In the genomic region with DNA sequence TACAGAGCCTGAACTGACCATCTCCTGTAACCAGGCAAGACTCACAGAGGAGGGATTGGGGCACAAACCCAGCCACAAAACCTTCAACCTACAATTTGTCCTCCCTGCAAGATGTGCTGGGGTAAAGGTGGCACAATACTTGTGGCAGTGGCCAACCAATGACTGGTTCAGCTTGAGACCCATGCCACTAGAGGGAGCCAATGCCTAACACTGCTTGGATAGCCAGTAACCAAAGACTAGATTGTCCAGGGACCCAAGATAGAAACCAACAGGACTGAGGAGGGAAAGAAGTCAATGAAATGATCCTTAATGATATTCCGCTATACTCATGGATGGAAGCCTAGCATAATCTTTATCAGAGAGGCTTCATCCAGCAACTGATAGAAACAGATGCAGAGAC, we compare ENCODE assay signal across 8 mouse cellular contexts. TPM values are rescaled to one million over a fixed set of nuclear protein-coding genes. Genes with fewer than 3 reads are reported as not detected.
A peak's percentile ranks its signal among the peaks of the same experiment; 100 is the strongest.
DNase-seq lines count a peak whose midpoint lies in the region; ATAC-seq and TF ChIP-seq lines count a peak whose summit lies in the region.

No protein-coding gene starts in this region.

- 70% methylated on average over 1 of the region's 1 CpGs for WGBS in kidney, adult 2 months
- WGBS in limb, embryonic 10.5 days, result 83% methylated on average over 1 of the region's 1 CpGs

- TF ChIP-seq POLR2A in kidney, adult 2 months (IDR thresholded peaks at IDR 0.05; ENCODE audit: low read depth, low read length), result no peak

- no peaks in the 10 kb centered on the region for H3K36me3 ChIP-seq in kidney, adult 2 months (ENCODE audit: control insufficient read depth, insufficient read depth, low read length)
- H3K36me3 ChIP-seq in limb, embryonic 10.5 days, result no peaks in the 10 kb centered on the region
- no peaks in the 10 kb centered on the region for H3K36me3 ChIP-seq in splenic B cell, adult 2 months (ENCODE audit: control insufficient read depth, insufficient read depth, low read length, poor library complexity, severe bottlenecking)

- H3K27me3 ChIP-seq in kidney, adult 2 months (replicated peaks; ENCODE audit: control insufficient read depth, insufficient read depth, low read length), result no peaks in the 10 kb centered on the region
- H3K27me3 ChIP-seq in limb, embryonic 10.5 days (ENCODE audit: low read depth, poor library complexity, severe bottlenecking), result no peaks in the 10 kb centered on the region
- H3K27me3 ChIP-seq in splenic B cell, adult 2 months (ENCODE audit: control insufficient read depth, insufficient read depth, low read length, poor library complexity, severe bottlenecking), result no peaks in the 10 kb centered on the region; the same call in 1 of the 2 replicates

- no peaks in the 10 kb centered on the region for H3K9me3 ChIP-seq in limb, embryonic 10.5 days (replicated peaks)

- no peaks in the 10 kb centered on the region; the same call in 1 of the 2 replicates for H3K4me1 ChIP-seq in kidney, adult 2 months (ENCODE audit: control insufficient read depth, insufficient read depth, low read length)
- H3K4me1 ChIP-seq in limb, embryonic 10.5 days, result no peaks in the 10 kb centered on the region

- no peak overlapping the region for H3K27ac ChIP-seq in kidney, adult 2 months (ENCODE audit: insufficient read depth, low read depth, low read length)
- H3K27ac ChIP-seq in limb, embryonic 10.5 days, result no peak overlapping the region

- ATAC-seq in monocyte, adult 5-6 weeks (replicated peaks; ENCODE audit: insufficient number of reproducible peaks, low FRiP score, low TSS enrichment, poor library complexity, severe bottlenecking), result peak; percentile 73

- H3K4me3 ChIP-seq in kidney, adult 2 months (ENCODE audit: insufficient read depth, low read depth, low read length), result no peak overlapping the region
- H3K4me3 ChIP-seq in limb, embryonic 10.5 days, result no peak overlapping the region

- peak; percentile 77 for DNase-seq in urinary bladder, postnatal 14 days (ENCODE audit: low spot score)
- DNase-seq in urinary bladder, postnatal 10 days (ENCODE audit: low spot score), result no peak
- peak; percentile 50 for DNase-seq in cerebellum, adult 9-11 months
- peak; percentile 17 to 56 for DNase-seq in frontal cortex, postnatal 14 days (ENCODE audit: low spot score in 2 of 2)
- DNase-seq in kidney, adult 2 months, result peak; percentile 84
- peak; percentile 66 for DNase-seq in limb, embryonic 10.5 days (ENCODE audit: low spot score)
- DNase-seq in splenic B cell, adult 2 months (ENCODE audit: low read depth, low spot score), result peak; percentile 87

- peak; percentile 96 for TF ChIP-seq CTCF in kidney, adult 2 months (conservative IDR thresholded peaks at IDR 0.05; ENCODE audit: insufficient read depth, insufficient read length, low read depth, low read length)

RNA-seq across cellular contexts. Expression of a gene that starts 3.3 kb away (rescaled TPM):
- 1.5 and 2.3 TPM in 2 replicates for polyA plus RNA-seq in kidney, adult 2 months (2012; rRNA removed)
- polyA plus RNA-seq in limb, embryonic 10.5 days (2016; fragmentation: Nextera tagmentation; extraction: Ambion mirVana), result 0.04 TPM in 1 of 2 replicates, not detected in the other
- 12.7 to 31.6 TPM (median 16.9 TPM) in 3 replicates for total RNA-seq in monocyte, adult 5-6 weeks (2017)

RNA-seq across cellular contexts. Expression of a gene that starts 39.7 kb away (rescaled TPM):
- 2.8 and 3.6 TPM in 2 replicates for polyA plus RNA-seq in kidney, adult 2 months (2012; rRNA removed)
- polyA plus RNA-seq in limb, embryonic 10.5 days (2016; fragmentation: Nextera tagmentation; extraction: Ambion mirVana), result 0.72 and 1.4 TPM in 2 replicates
- total RNA-seq in monocyte, adult 5-6 weeks (2017), result 13.6 to 60.0 TPM (median 22.9 TPM) in 3 replicates
